Mouse (Mus musculus) hematopoietic multipotent progenitor cell, adult 10-12 weeks (in vitro differentiated cells): ENCODE measurements around the gene Cd19. TPM values are rescaled to one million over a fixed set of nuclear protein-coding genes. Genes with fewer than 3 reads are reported as not detected.

Source experiments
- polyA plus RNA-seq: library from polyadenylated mRNA; stranded (reverse); fragments of >175 nt; gene quantifications from 2 replicates; pipeline ENCODE4 v1.2.3, GENCODE M21; 2012; ENCODE audit warnings: low replicate concordance

Gene Cd19
- polyA plus RNA-seq, result 103 and 270 TPM in 2 replicates

GRCm38 (mm10) chr7:126414725-126415124 is at the start of gene Cd19:
Cd19 (minus strand) TSS chr7:126414889.

GRCm38 (mm10) chr7:126463004-126463403 is 48.3 kb upstream of the Cd19 start, which contains the start of gene Atp2a1:
Atp2a1 (minus strand) TSS chr7:126463108.

GRCm38 (mm10) chr7:126428631-126429502 is 14.2 kb upstream of the Cd19 start, which contains the start of gene Rabep2:
Rabep2 (plus strand) TSS chr7:126428759.

GRCm38 (mm10) chr7:126396298-126397119 is 18.2 kb downstream of the Cd19 start, which contains the start of gene Nfatc2ip:
Nfatc2ip (minus strand) TSS chr7:126396737.

GRCm38 (mm10) chr7:126377278-126378158 is 37.2 kb downstream of the Cd19 start, which contains the start of gene Spns1:
Spns1 (minus strand) TSS chr7:126377450.

GRCm38 (mm10) chr7:126369393-126369792 is 45.3 kb downstream of the Cd19 start, which contains the start of gene Lat:
Lat (minus strand) TSS chr7:126369570.

Other genes with a start within 250 kb of the Cd19 start
- 206 and 227 TPM in 2 replicates for gene Xpo6, start 214.4 kb downstream of the Cd19 start, polyA plus RNA-seq
- gene Sbk1, start 142.3 kb downstream of the Cd19 start, polyA plus RNA-seq, result 229 and 244 TPM in 2 replicates
- gene Lat, start 45.3 kb downstream of the Cd19 start, polyA plus RNA-seq, result 188 and 207 TPM in 2 replicates
- 66.4 and 139 TPM in 2 replicates for gene Spns1, start 37.4 kb downstream of the Cd19 start, polyA plus RNA-seq
- gene Nfatc2ip, start 18.2 kb downstream of the Cd19 start, polyA plus RNA-seq, result 5.1 and 6.6 TPM in 2 replicates
- 198 and 348 TPM in 2 replicates for gene Rabep2, start 13.9 kb upstream of the Cd19 start, polyA plus RNA-seq
- 0.20 and 0.94 TPM in 2 replicates for gene Atp2a1, start 48.2 kb upstream of the Cd19 start, polyA plus RNA-seq
- gene Sh2b1, start 60.5 kb upstream of the Cd19 start, polyA plus RNA-seq, result 95.0 and 124 TPM in 2 replicates
- 18.1 and 40.0 TPM in 2 replicates for gene Tufm, start 72.5 kb upstream of the Cd19 start, polyA plus RNA-seq
- 600 and 1,323 TPM in 2 replicates for gene Atxn2l, start 88.5 kb upstream of the Cd19 start, polyA plus RNA-seq
- gene Eif3c, start 151.5 kb upstream of the Cd19 start, polyA plus RNA-seq, result 43.4 and 50.0 TPM in 2 replicates
- 69.9 and 145 TPM in 2 replicates for gene Apobr, start 170.1 kb upstream of the Cd19 start, polyA plus RNA-seq
- gene Cln3, start 170.9 kb upstream of the Cd19 start, polyA plus RNA-seq, result 26.8 and 44.7 TPM in 2 replicates
- 1.3 TPM in 2 replicates for gene Il27, start 180.1 kb upstream of the Cd19 start, polyA plus RNA-seq
- 4.9 and 6.8 TPM in 2 replicates for gene Nupr1, start 216.0 kb upstream of the Cd19 start, polyA plus RNA-seq
- 27.1 and 73.0 TPM in 2 replicates for gene Sgf29, start 234.4 kb upstream of the Cd19 start, polyA plus RNA-seq